Mouse (Mus musculus): ENCODE results near the gene Gm17657.
"Not testable (repeated sequence)": the region's sequence is repeated elsewhere in the genome, so short reads cannot be mapped to it uniquely, and the experiment has no call there.

Gene Gm17657

GRCm38 (mm10) chr17:29545241-29545640 lies 4.2 kb downstream of the Gm17657 start:
- DNase-seq (ENCODE audit: low spot score) = no peak

GRCm38 (mm10) chr17:29544064-29544463 lies 5.4 kb downstream of the Gm17657 start:
- DNase-seq (ENCODE audit: low spot score) = no peak

- DNase-seq (ENCODE audit: low spot score) = no peak
These were observed 6.4 kb downstream of the Gm17657 start for GRCm38 (mm10) chr17:29542831-29543690.

GRCm38 (mm10) chr17:29541419-29541818 lies 8.0 kb downstream of the Gm17657 start:
- peak; percentile 66 for DNase-seq (ENCODE audit: low spot score)

GRCm38 (mm10) chr17:29540426-29540825 lies 9.0 kb downstream of the Gm17657 start:
- no peak for DNase-seq (ENCODE audit: low spot score)

- no peak for DNase-seq (ENCODE audit: low spot score)
These were observed 15.6 kb downstream of the Gm17657 start for GRCm38 (mm10) chr17:29533866-29534265.

GRCm38 (mm10) chr17:29531757-29532384 lies 17.6 kb downstream of the Gm17657 start:
- no peak for DNase-seq (ENCODE audit: low spot score)

- DNase-seq (ENCODE audit: low spot score) = no peak
These were observed 18.2 kb downstream of the Gm17657 start for GRCm38 (mm10) chr17:29531278-29531677.

- no peak for DNase-seq (ENCODE audit: low spot score)
These were observed 18.9 kb downstream of the Gm17657 start for GRCm38 (mm10) chr17:29530508-29530907.

- DNase-seq (ENCODE audit: low spot score) = no peak
These were observed 20.8 kb downstream of the Gm17657 start for GRCm38 (mm10) chr17:29528568-29529187.

- DNase-seq (ENCODE audit: low spot score) = no peak
These were observed 23.8 kb downstream of the Gm17657 start for GRCm38 (mm10) chr17:29525613-29526012.

- DNase-seq (ENCODE audit: low spot score) = no peak
These were observed 29.7 kb downstream of the Gm17657 start for GRCm38 (mm10) chr17:29519731-29520130.

GRCm38 (mm10) chr17:29518665-29519064 lies 30.8 kb downstream of the Gm17657 start:
- not testable (repeated sequence) for DNase-seq (ENCODE audit: low spot score)

GRCm38 (mm10) chr17:29514435-29514834 lies 35.0 kb downstream of the Gm17657 start:
- DNase-seq (ENCODE audit: low spot score) = peak; percentile 83

- peak; percentile 70 for DNase-seq (ENCODE audit: low spot score)
These were observed 36.3 kb downstream of the Gm17657 start for GRCm38 (mm10) chr17:29513044-29513730.

GRCm38 (mm10) chr17:29510691-29511090 lies 38.7 kb downstream of the Gm17657 start:
- DNase-seq (ENCODE audit: low spot score) = no peak

GRCm38 (mm10) chr17:29508927-29509608 lies 40.4 kb downstream of the Gm17657 start:
- DNase-seq (ENCODE audit: low spot score) = no peak

GRCm38 (mm10) chr17:29503700-29504099 lies 45.7 kb downstream of the Gm17657 start:
- no peak for DNase-seq (ENCODE audit: low spot score)

GRCm38 (mm10) chr17:29502669-29503665 lies 46.5 kb downstream of the Gm17657 start:
- no peak for DNase-seq (ENCODE audit: low spot score)

- no peak for DNase-seq (ENCODE audit: low spot score)
These were observed 47.3 kb downstream of the Gm17657 start for GRCm38 (mm10) chr17:29502005-29502668.

Data from MN1 (cell line).